Mouse (Mus musculus) kidney, postnatal 0 days (tissue): Measurements from ENCODE around the gene Slc16a8. TPM values are rescaled to one million over a fixed set of nuclear protein-coding genes. Genes with fewer than 3 reads are reported as not detected.

Experiments
- ATAC-seq: fragments of 200-750 bp; cut with Nextera tagmentation; replicated peaks from 2 replicates; pipeline ENCODE4 v1.8.0; 2017; ENCODE audit warnings: low read depth, moderate number of reproducible peaks, moderate TSS enrichment, moderate library complexity; ENCODE audit not compliant: low FRiP score
- DNase-seq: peaks from one replicate; pipeline ENCODE4 v3.0.0-alpha.2; 2016; ENCODE audit warnings: low spot score
- H3K27ac ChIP-seq: fragments of 300-500 bp; sonication (generic); 2 replicates; pipeline ENCODE4 v1.5.1; 2014; ENCODE audit warnings: mild to moderate bottlenecking
- H3K27me3 ChIP-seq: fragments of 300-500 bp; sonication (generic); 2 replicates; pipeline ENCODE4 v1.6.1; 2014; ENCODE audit warnings: low read length, mixed read lengths; ENCODE audit not compliant: insufficient read depth
- H3K36me3 ChIP-seq: fragments of 300-500 bp; sonication (generic); 2 replicates; pipeline ENCODE4 v1.6.1; 2014; ENCODE audit warnings: low read length, mixed read lengths; ENCODE audit not compliant: insufficient read depth
- H3K4me1 ChIP-seq: fragments of 300-500 bp; sonication (generic); replicated peaks from 2 replicates; pipeline ENCODE4 v1.6.1; 2014; ENCODE audit warnings: antibody characterized with exemption, low read length, mixed read lengths; ENCODE audit not compliant: insufficient read depth
- H3K4me2 ChIP-seq: fragments of 300-500 bp; sonication (generic); 2 replicates; pipeline ENCODE4 v1.6.1; 2014; ENCODE audit warnings: mild to moderate bottlenecking, low read length, moderate library complexity, mixed read lengths
- H3K4me3 ChIP-seq: fragments of 300-500 bp; sonication (generic); replicated peaks from 2 replicates; pipeline ENCODE4 v1.5.1; 2014; ENCODE audit warnings: low read depth, low read length
- H3K9ac ChIP-seq: fragments of 300-500 bp; sonication (generic); 2 replicates; pipeline ENCODE4 v1.6.1; 2014; ENCODE audit warnings: low read depth, low read length
- H3K9me3 ChIP-seq: fragments of 300-500 bp; sonication (generic); replicated peaks from 2 replicates; pipeline ENCODE4 v1.6.1; 2016; ENCODE audit warnings: low read length, inconsistent platforms, mixed read lengths
- CTCF ChIP-seq: IDR thresholded peaks from 2 replicates; pipeline ENCODE4 v1.5.1; 2016; ENCODE audit warnings: antibody characterized with exemption, low read depth, mild to moderate bottlenecking, moderate library complexity
- WGBS: fragments of 180-500 bp; shearing (Covaris S2); extraction: QIAGEN DNeasy Blood & Tissue Kit; methylation state at CpG from one replicate; pipeline ENCODE4 v1.1.7; 2014; 5-methylcytosine and 5-hydroxymethylcytosine counted together
- polyA plus RNA-seq: library from polyadenylated mRNA; unstranded; fragments of >200 nt; fragmentation: Nextera tagmentation; extraction: Ambion mirVana; gene quantifications from 2 replicates; pipeline ENCODE4 v1.2.1, GENCODE M21; 2015

Slc16a8 gene
- polyA plus RNA-seq, 1 experiment from 2014 or later, result not detected

GRCm38 (mm10) chr15:79281389-79281788, 26.8 kb upstream of the Slc16a8 start:
- ATAC-seq (no peak), DNase-seq (no peak)
- 71% methylated on average over 1 of the region's 1 CpGs for WGBS

GRCm38 (mm10) chr15:79280850-79281249, 26.3 kb upstream of the Slc16a8 start:
- no peak overlapping the region for H3K4me3 ChIP-seq
- no peak overlapping the region for H3K4me2 ChIP-seq
- TF ChIP-seq CTCF, result peak; percentile 51; the same call in 1 of the 2 replicates
- H3K4me1 ChIP-seq, result no peaks in the 10 kb centered on the region
- 59% methylated on average over 5 of the region's 5 CpGs for WGBS
- no peaks in the 10 kb centered on the region for H3K27me3 ChIP-seq
- H3K9ac ChIP-seq, result no peak overlapping the region
- no peak for ATAC-seq
- DNase-seq, result no peak
- no peak overlapping the region for H3K27ac ChIP-seq
- H3K9me3 ChIP-seq, result no peaks in the 10 kb centered on the region
- H3K36me3 ChIP-seq, result no peaks in the 10 kb centered on the region

More at GRCm38 (mm10) chr15:79281389-79281788, 26.8 kb upstream of the Slc16a8 start:
- Histone ChIP-seq H3K4me1 (no peaks in the 10 kb centered on the region), H3K27ac (no peak overlapping the region), H3K36me3 (no peaks in the 10 kb centered on the region), H3K9me3 (no peaks in the 10 kb centered on the region), H3K4me2 (no peak overlapping the region), H3K27me3 (no peaks in the 10 kb centered on the region), H3K9ac (no peak overlapping the region), H3K4me3 (no peak overlapping the region)
- no peak for TF ChIP-seq CTCF

- Histone ChIP-seq H3K4me3 (no peak overlapping the region), H3K27ac (no peak overlapping the region), H3K4me2 (no peak overlapping the region), H3K36me3 (no peaks in the 10 kb centered on the region), H3K4me1 (no peaks in the 10 kb centered on the region), H3K27me3 (no peaks in the 10 kb centered on the region), H3K9ac (no peak overlapping the region), H3K9me3 (no peaks in the 10 kb centered on the region)
- ATAC-seq (no peak), DNase-seq (no peak)
- peak; percentile 62; the same call in 1 of the 2 replicates for TF ChIP-seq CTCF
- WGBS, result 28% methylated on average over 6 of the region's 6 CpGs
Observed at GRCm38 (mm10) chr15:79280209-79280608, 25.6 kb upstream of the Slc16a8 start.

GRCm38 (mm10) chr15:79277728-79278127, 23.2 kb upstream of the Slc16a8 start:
- Histone ChIP-seq H3K27ac (no peak overlapping the region), H3K9ac (no peak overlapping the region), H3K4me1 (no peaks in the 10 kb centered on the region), H3K36me3 (no peaks in the 10 kb centered on the region), H3K27me3 (no peaks in the 10 kb centered on the region), H3K9me3 (no peaks in the 10 kb centered on the region), H3K4me2 (no peak overlapping the region), H3K4me3 (no peak overlapping the region)
- TF ChIP-seq CTCF, result no peak
- ATAC-seq, result no peak
- 52% methylated on average over 10 of the region's 10 CpGs for WGBS
- no peak for DNase-seq

- ATAC-seq (peak; percentile 45; the same call in 1 of the 2 replicates), DNase-seq (no peak)
- Histone ChIP-seq H3K4me1 (no peaks in the 10 kb centered on the region; the same call in 1 of the 2 replicates), H3K4me2 (no peak overlapping the region), H3K9me3 (no peaks in the 10 kb centered on the region), H3K4me3 (no peak overlapping the region), H3K27me3 (no peaks in the 10 kb centered on the region), H3K27ac (no peak overlapping the region), H3K9ac (no peak overlapping the region), H3K36me3 (no peaks in the 10 kb centered on the region)
- TF ChIP-seq CTCF, result no peak
- 38% methylated on average over 10 of the region's 10 CpGs for WGBS
Observed at GRCm38 (mm10) chr15:79273020-79273419, 18.5 kb upstream of the Slc16a8 start.

- DNase-seq (peak; percentile 69), ATAC-seq (0 out of 2 replicates have a peak, but pooled peaks have one; percentile 43)
- H3K9me3 ChIP-seq, result no peaks in the 10 kb centered on the region
- H3K27ac ChIP-seq, result no peak overlapping the region
- no peaks in the 10 kb centered on the region; the same call in 1 of the 2 replicates for H3K4me1 ChIP-seq
- H3K4me2 ChIP-seq, result peak overlapping the region; percentile 53
- H3K4me3 ChIP-seq, result 0 out of 2 replicates have a peak overlapping the region, but pooled peaks have one; percentile 4
- TF ChIP-seq CTCF, result peak; percentile 77
- no peaks in the 10 kb centered on the region for H3K36me3 ChIP-seq
- H3K9ac ChIP-seq, result no peak overlapping the region
- WGBS, result 17% methylated on average over 17 of the region's 17 CpGs
- H3K27me3 ChIP-seq, result no peaks in the 10 kb centered on the region
Observed at GRCm38 (mm10) chr15:79271124-79271746, 16.7 kb upstream of the Slc16a8 start.
